Mouse (Mus musculus): ENCODE measurements around the gene Anxa1. TPM values are rescaled to one million over a fixed set of nuclear protein-coding genes. Genes with fewer than 3 reads are reported as not detected.

The Anxa1 gene
- not detected in 2 replicates for polyA plus RNA-seq (2012)

- TF ChIP-seq TAL1 (IDR thresholded peaks at IDR 0.05; ENCODE audit: low read length) (no peak), GATA1 (IDR thresholded peaks at IDR 0.05; ENCODE audit: low read length) (no peak)
- Histone ChIP-seq H3K36me3 (ENCODE audit: control insufficient read depth) (no peaks in the 10 kb centered on the region), H3K4me3 (replicated peaks) (no peak within 1 kb of the TSS), H3K4me1 (ENCODE audit: control insufficient read depth) (no peaks in the 10 kb centered on the region), H3K9me3 (ENCODE audit: control insufficient read depth, low read length) (no peaks in the 10 kb centered on the region), H3K27me3 (ENCODE audit: control insufficient read depth) (no peaks in the 10 kb centered on the region)
These were observed at the start of gene Anxa1 for GRCm38 (mm10) chr19:20390455-20390994. Gene Anxa1, minus strand, starts transcription at chr19:20390944.

GRCm38 (mm10) chr19:20437043-20437442 is 46.3 kb upstream of the Anxa1 start:
- Histone ChIP-seq H3K36me3 (ENCODE audit: control insufficient read depth) (no peaks in the 10 kb centered on the region), H3K9me3 (ENCODE audit: control insufficient read depth, low read length) (no peaks in the 10 kb centered on the region), H3K4me1 (ENCODE audit: control insufficient read depth) (no peaks in the 10 kb centered on the region), H3K4me3 (replicated peaks) (no peak overlapping the region), H3K27me3 (ENCODE audit: control insufficient read depth) (no peaks in the 10 kb centered on the region)
- TF ChIP-seq TAL1 (IDR thresholded peaks at IDR 0.05; ENCODE audit: low read length) (no peak), GATA1 (IDR thresholded peaks at IDR 0.05; ENCODE audit: low read length) (no peak)

- TF ChIP-seq TAL1 (IDR thresholded peaks at IDR 0.05; ENCODE audit: low read length) (no peak), GATA1 (IDR thresholded peaks at IDR 0.05; ENCODE audit: low read length) (no peak)
- no peak overlapping the region for H3K4me3 ChIP-seq (replicated peaks)
- H3K36me3 ChIP-seq (ENCODE audit: control insufficient read depth): no peaks in the 10 kb centered on the region
- no peaks in the 10 kb centered on the region for H3K27me3 ChIP-seq (ENCODE audit: control insufficient read depth)
- no peaks in the 10 kb centered on the region for H3K4me1 ChIP-seq (ENCODE audit: control insufficient read depth)
- H3K9me3 ChIP-seq (ENCODE audit: control insufficient read depth, low read length): no peaks in the 10 kb centered on the region
These were observed 43.8 kb upstream of the Anxa1 start for GRCm38 (mm10) chr19:20434541-20434940.

- Histone ChIP-seq H3K36me3 (ENCODE audit: control insufficient read depth) (no peaks in the 10 kb centered on the region), H3K4me3 (replicated peaks) (no peak overlapping the region), H3K9me3 (ENCODE audit: control insufficient read depth, low read length) (no peaks in the 10 kb centered on the region), H3K4me1 (ENCODE audit: control insufficient read depth) (no peaks in the 10 kb centered on the region), H3K27me3 (ENCODE audit: control insufficient read depth) (no peaks in the 10 kb centered on the region)
- TF ChIP-seq TAL1 (IDR thresholded peaks at IDR 0.05; ENCODE audit: low read length) (no peak), GATA1 (IDR thresholded peaks at IDR 0.05; ENCODE audit: low read length) (no peak)
These were observed 43.2 kb upstream of the Anxa1 start for GRCm38 (mm10) chr19:20433966-20434365.

- Histone ChIP-seq H3K36me3 (ENCODE audit: control insufficient read depth) (no peaks in the 10 kb centered on the region), H3K27me3 (ENCODE audit: control insufficient read depth) (no peaks in the 10 kb centered on the region), H3K4me3 (replicated peaks) (no peak overlapping the region), H3K9me3 (ENCODE audit: control insufficient read depth, low read length) (no peaks in the 10 kb centered on the region), H3K4me1 (ENCODE audit: control insufficient read depth) (no peaks in the 10 kb centered on the region)
- no peak for TF ChIP-seq TAL1 (IDR thresholded peaks at IDR 0.05; ENCODE audit: low read length)
- TF ChIP-seq GATA1 (IDR thresholded peaks at IDR 0.05; ENCODE audit: low read length): no peak
These were observed 35.9 kb upstream of the Anxa1 start for GRCm38 (mm10) chr19:20426443-20427161.

GRCm38 (mm10) chr19:20411276-20411675 is 20.5 kb upstream of the Anxa1 start:
- TF ChIP-seq GATA1 (IDR thresholded peaks at IDR 0.05; ENCODE audit: low read length) (no peak), TAL1 (IDR thresholded peaks at IDR 0.05; ENCODE audit: low read length) (no peak)
- H3K4me1 ChIP-seq (ENCODE audit: control insufficient read depth): no peaks in the 10 kb centered on the region
- no peaks in the 10 kb centered on the region for H3K36me3 ChIP-seq (ENCODE audit: control insufficient read depth)
- no peak overlapping the region for H3K4me3 ChIP-seq (replicated peaks)
- no peaks in the 10 kb centered on the region for H3K9me3 ChIP-seq (ENCODE audit: control insufficient read depth, low read length)
- H3K27me3 ChIP-seq (ENCODE audit: control insufficient read depth): no peaks in the 10 kb centered on the region

GRCm38 (mm10) chr19:20409541-20410528 is 19.1 kb upstream of the Anxa1 start:
- Histone ChIP-seq H3K9me3 (ENCODE audit: control insufficient read depth, low read length) (no peaks in the 10 kb centered on the region), H3K4me3 (replicated peaks) (no peak overlapping the region), H3K4me1 (ENCODE audit: control insufficient read depth) (no peaks in the 10 kb centered on the region), H3K27me3 (ENCODE audit: control insufficient read depth) (no peaks in the 10 kb centered on the region), H3K36me3 (ENCODE audit: control insufficient read depth) (no peaks in the 10 kb centered on the region)
- no peak for TF ChIP-seq GATA1 (IDR thresholded peaks at IDR 0.05; ENCODE audit: low read length)
- no peak for TF ChIP-seq TAL1 (IDR thresholded peaks at IDR 0.05; ENCODE audit: low read length)

- TF ChIP-seq GATA1 (IDR thresholded peaks at IDR 0.05; ENCODE audit: low read length) (no peak), TAL1 (IDR thresholded peaks at IDR 0.05; ENCODE audit: low read length) (no peak)
- H3K4me3 ChIP-seq (replicated peaks): no peak overlapping the region
- H3K27me3 ChIP-seq (ENCODE audit: control insufficient read depth): no peaks in the 10 kb centered on the region
- H3K36me3 ChIP-seq (ENCODE audit: control insufficient read depth): no peaks in the 10 kb centered on the region
- H3K4me1 ChIP-seq (ENCODE audit: control insufficient read depth): no peaks in the 10 kb centered on the region
- H3K9me3 ChIP-seq (ENCODE audit: control insufficient read depth, low read length): no peaks in the 10 kb centered on the region
These were observed 15.7 kb upstream of the Anxa1 start for GRCm38 (mm10) chr19:20406475-20406874.

- H3K9me3 ChIP-seq (ENCODE audit: control insufficient read depth, low read length): no peaks in the 10 kb centered on the region
- no peaks in the 10 kb centered on the region for H3K4me1 ChIP-seq (ENCODE audit: control insufficient read depth)
- no peaks in the 10 kb centered on the region for H3K36me3 ChIP-seq (ENCODE audit: control insufficient read depth)
- H3K4me3 ChIP-seq (replicated peaks): no peak overlapping the region
- H3K27me3 ChIP-seq (ENCODE audit: control insufficient read depth): no peaks in the 10 kb centered on the region
- TF ChIP-seq GATA1 (IDR thresholded peaks at IDR 0.05; ENCODE audit: low read length): no peak
These were observed 14.3 kb upstream of the Anxa1 start for GRCm38 (mm10) chr19:20405015-20405414.

All from erythroblast, embryonic 14.5 days (primary cell).